Mouse (Mus musculus) G1E (cell line): ENCODE data around the gene Ccnl2. TPM values are rescaled to one million over a fixed set of nuclear protein-coding genes. Genes with fewer than 3 reads are reported as not detected.

Experiments
- ATAC-seq: 2 replicates; pipeline ENCODE4 v1.8.0; 2016; ENCODE audit warnings: mild to moderate bottlenecking; ENCODE audit not compliant: insufficient number of reproducible peaks, poor library complexity, low FRiP score, severe bottlenecking; ENCODE audit errors: extremely low read depth
- DNase-seq: peaks from one replicate; pipeline ENCODE4 v3.0.0; 2012; ENCODE audit warnings: low spot score
- H3K27me3 ChIP-seq: 2 replicates; pipeline ENCODE4 v1.6.1; 2012; ENCODE audit warnings: mild to moderate bottlenecking, low read length, inconsistent platforms; ENCODE audit not compliant: insufficient read depth
- H3K36me3 ChIP-seq: replicated peaks from 2 replicates; pipeline ENCODE3; 2012; ENCODE audit warnings: mild to moderate bottlenecking, inconsistent platforms
- H3K4me1 ChIP-seq: 2 replicates; pipeline ENCODE4 v1.6.1; 2012; ENCODE audit warnings: low read depth, low read length, inconsistent platforms, mixed read lengths; ENCODE audit not compliant: insufficient read depth
- H3K4me3 ChIP-seq: 2 replicates; pipeline ENCODE4 v1.5.1; 2012; ENCODE audit warnings: low read depth, mild to moderate bottlenecking, inconsistent platforms, low read length, moderate library complexity, mixed read lengths
- H3K9me3 ChIP-seq: replicated peaks from 2 replicates; pipeline ENCODE4 v1.6.1; 2012; ENCODE audit warnings: inconsistent platforms
- CTCF ChIP-seq: IDR thresholded peaks from 2 replicates; pipeline ENCODE4 v1.5.1; 2012; ENCODE audit warnings: low read depth, low read length, inconsistent platforms, mixed read lengths
- GATA1 ChIP-seq: IDR thresholded peaks from 2 replicates; pipeline ENCODE4 v1.6.1; 2012; ENCODE audit warnings: borderline replicate concordance, low read length, inconsistent platforms, mixed read lengths
- GATA2 ChIP-seq: IDR thresholded peaks from 2 replicates; pipeline ENCODE4 v1.6.1; 2012; ENCODE audit warnings: low read depth, low read length, inconsistent platforms, borderline replicate concordance
- POLR2AphosphoS5 ChIP-seq: IDR thresholded peaks from 2 replicates; pipeline ENCODE4 v1.6.1; 2012; ENCODE audit warnings: low read depth, low read length, inconsistent platforms; ENCODE audit not compliant: insufficient replicate concordance
- TAL1 ChIP-seq: conservative IDR thresholded peaks from 2 replicates; pipeline ENCODE4 v1.6.1; 2012; ENCODE audit warnings: low read depth, low read length, inconsistent platforms, mixed read lengths
- polyA plus RNA-seq: library from polyadenylated mRNA; stranded (reverse); fragments of >175 nt; gene quantifications from 2 replicates; pipeline ENCODE4 v1.2.3, GENCODE M21; 2012
- total RNA-seq, 2 experiments: library from RNA; stranded (forward) in 1 of 2; stranded (reverse) in 1 of 2; fragments of 200-1000 nt in 1 of 2; fragments of >200 nt in 1 of 2; fragmentation: Nextera tagmentation in 1 of 2; gene quantifications; 2 replicates each; pipeline ENCODE4 v1.2.3; 2014 to 2017

Ccnl2 gene
- total and polyA plus RNA-seq, 3 experiments, result 41.8 to 171 (median 125) TPM

GRCm38 (mm10) chr4:155841651-155842270, 29.5 kb downstream of the Ccnl2 start:
- TF ChIP-seq TAL1, result no peak
- no peak for TF ChIP-seq CTCF
- no peak for TF ChIP-seq GATA1
- no peak for TF ChIP-seq POLR2AphosphoS5
- no peak for TF ChIP-seq GATA2
- no peak for ATAC-seq
- no peak overlapping the region; the same call in 1 of the 2 replicates for H3K4me3 ChIP-seq

GRCm38 (mm10) chr4:155843231-155843630, 30.9 kb downstream of the Ccnl2 start:
- no peak for TF ChIP-seq TAL1
- DNase-seq (no peak), ATAC-seq (no peak)
- Histone ChIP-seq H3K9me3 (peaks cover 5% of the 10 kb centered on the region; the same call in 1 of the 2 replicates), H3K27me3 (peaks cover 33% of the 10 kb centered on the region), H3K36me3 (no peaks in the 10 kb centered on the region), H3K4me1 (peaks cover 42% of the 10 kb centered on the region), H3K4me3 (no peak overlapping the region)

More at GRCm38 (mm10) chr4:155841651-155842270, 29.5 kb downstream of the Ccnl2 start:
- Histone ChIP-seq H3K27me3 (peaks cover 33% of the 10 kb centered on the region), H3K36me3 (no peaks in the 10 kb centered on the region), H3K9me3 (peaks cover 5% of the 10 kb centered on the region; the same call in 1 of the 2 replicates), H3K4me1 (peaks cover 31% of the 10 kb centered on the region)
- DNase-seq, result no peak

GRCm38 (mm10) chr4:155846871-155847578, 34.7 kb downstream of the Ccnl2 start, which contains the start of gene Dvl1:
TSS of gene Dvl1 (plus strand) at chr4:155847402.
- TF ChIP-seq TAL1 (no peak), CTCF (no peak), POLR2AphosphoS5 (no peak), GATA1 (no peak), GATA2 (no peak)
- Histone ChIP-seq H3K27me3 (peaks cover 7% of the 10 kb centered on the region), H3K4me1 (peaks cover 48% of the 10 kb centered on the region), H3K9me3 (no peaks in the 10 kb centered on the region), H3K36me3 (peaks cover 36% of the 10 kb centered on the region), H3K4me3 (peak within 1 kb of the TSS; percentile 91)
- ATAC-seq (peak; percentile 74), DNase-seq (peak; percentile 90)

GRCm38 (mm10) chr4:155847591-155848352, 35.5 kb downstream of the Ccnl2 start:
- peaks cover 44% of the 10 kb centered on the region for H3K36me3 ChIP-seq
- no peaks in the 10 kb centered on the region for H3K9me3 ChIP-seq
- H3K4me3 ChIP-seq, result peak overlapping the region; percentile 91
- peaks cover 48% of the 10 kb centered on the region for H3K4me1 ChIP-seq
- no peak for ATAC-seq
- DNase-seq, result peak; percentile 34
- peaks cover 2% of the 10 kb centered on the region; the same call in 1 of the 2 replicates for H3K27me3 ChIP-seq
- TF ChIP-seq GATA2 (no peak), CTCF (no peak), GATA1 (no peak), POLR2AphosphoS5 (no peak), TAL1 (no peak)

GRCm38 (mm10) chr4:155848434-155849095, 36.3 kb downstream of the Ccnl2 start:
- DNase-seq, result no peak
- TF ChIP-seq GATA1 (no peak), GATA2 (no peak), TAL1 (no peak), CTCF (no peak), POLR2AphosphoS5 (no peak)
- Histone ChIP-seq H3K4me3 (peak overlapping the region; percentile 91), H3K36me3 (peaks cover 52% of the 10 kb centered on the region), H3K9me3 (no peaks in the 10 kb centered on the region), H3K4me1 (peaks cover 48% of the 10 kb centered on the region), H3K27me3 (no peaks in the 10 kb centered on the region)
- no peak for ATAC-seq

- DNase-seq (no peak), ATAC-seq (no peak)
- H3K9me3 ChIP-seq, result no peaks in the 10 kb centered on the region
- no peak for TF ChIP-seq GATA2
- no peak for TF ChIP-seq GATA1
- TF ChIP-seq CTCF, result no peak
- no peak for TF ChIP-seq TAL1
- TF ChIP-seq POLR2AphosphoS5, result no peak
- H3K4me3 ChIP-seq, result no peak overlapping the region
- H3K27me3 ChIP-seq, result no peaks in the 10 kb centered on the region
- peaks cover 60% of the 10 kb centered on the region for H3K36me3 ChIP-seq
- peaks cover 48% of the 10 kb centered on the region for H3K4me1 ChIP-seq
Measured at GRCm38 (mm10) chr4:155849391-155849790, 37.1 kb downstream of the Ccnl2 start.
